Mouse (Mus musculus): ENCODE results near the gene Iqschfp.

Gene Iqschfp

GRCm38 (mm10) chr3:68493170-68493585 is 601.1 kb downstream of the Iqschfp start:
- peak; percentile 64 for DNase-seq (ENCODE audit: inconsistent ontology term)

GRCm38 (mm10) chr3:68493586-68494295 is 601.7 kb downstream of the Iqschfp start:
- DNase-seq (ENCODE audit: inconsistent ontology term) = peak; percentile 98

- peak; percentile 80 for DNase-seq (ENCODE audit: inconsistent ontology term)
Measured at GRCm38 (mm10) chr3:68494296-68495095, 602.5 kb downstream of the Iqschfp start.

GRCm38 (mm10) chr3:68495096-68495735 is 603.2 kb downstream of the Iqschfp start:
- peak; percentile 91 for DNase-seq (ENCODE audit: inconsistent ontology term)

- no peak for DNase-seq (ENCODE audit: inconsistent ontology term)
Measured at GRCm38 (mm10) chr3:68495736-68496242, 603.8 kb downstream of the Iqschfp start.

- DNase-seq (ENCODE audit: inconsistent ontology term) = no peak
Measured at GRCm38 (mm10) chr3:68496513-68496912, 604.5 kb downstream of the Iqschfp start.

GRCm38 (mm10) chr3:68499532-68500152 is 607.6 kb downstream of the Iqschfp start:
- no peak for DNase-seq (ENCODE audit: inconsistent ontology term)

GRCm38 (mm10) chr3:68504838-68505237 is 612.8 kb downstream of the Iqschfp start:
- no peak for DNase-seq (ENCODE audit: inconsistent ontology term)

GRCm38 (mm10) chr3:68506769-68507318 is 614.8 kb downstream of the Iqschfp start:
- DNase-seq (ENCODE audit: inconsistent ontology term) = no peak

- peak; percentile 95 for DNase-seq (ENCODE audit: inconsistent ontology term)
Measured at GRCm38 (mm10) chr3:68508629-68509028, 616.6 kb downstream of the Iqschfp start.

- no peak for DNase-seq (ENCODE audit: inconsistent ontology term)
Measured at GRCm38 (mm10) chr3:68510872-68511271, 618.8 kb downstream of the Iqschfp start.

- no peak for DNase-seq (ENCODE audit: inconsistent ontology term)
Measured at GRCm38 (mm10) chr3:68511744-68512143, 619.7 kb downstream of the Iqschfp start.

- DNase-seq (ENCODE audit: inconsistent ontology term) = no peak
Measured at GRCm38 (mm10) chr3:68512327-68512726, 620.3 kb downstream of the Iqschfp start.

GRCm38 (mm10) chr3:68513340-68514119 is 621.5 kb downstream of the Iqschfp start:
- DNase-seq (ENCODE audit: inconsistent ontology term) = no peak

GRCm38 (mm10) chr3:68514120-68514497 is 622.1 kb downstream of the Iqschfp start:
- no peak for DNase-seq (ENCODE audit: inconsistent ontology term)

- DNase-seq (ENCODE audit: inconsistent ontology term) = no peak
Measured at GRCm38 (mm10) chr3:68514717-68515116, 622.7 kb downstream of the Iqschfp start.

GRCm38 (mm10) chr3:68516393-68517081 is 624.5 kb downstream of the Iqschfp start:
- DNase-seq (ENCODE audit: inconsistent ontology term) = peak; percentile 63

- DNase-seq (ENCODE audit: inconsistent ontology term) = no peak
Measured at GRCm38 (mm10) chr3:68517236-68517635, 625.2 kb downstream of the Iqschfp start.

- no peak for DNase-seq (ENCODE audit: inconsistent ontology term)
Measured at GRCm38 (mm10) chr3:68518041-68518440, 626.0 kb downstream of the Iqschfp start.

GRCm38 (mm10) chr3:68518586-68518985 is 626.6 kb downstream of the Iqschfp start:
- no peak for DNase-seq (ENCODE audit: inconsistent ontology term)

All from Muller cell, postnatal 12 days (primary cell).